Mouse (Mus musculus) testis, adult 2 months (tissue): ENCODE measurements around the gene Zfp105. TPM values are rescaled to one million over a fixed set of nuclear protein-coding genes. Genes with fewer than 3 reads are reported as not detected.

Experiments
- H3K27ac ChIP-seq: fragments of 200-500 bp; 2 replicates; pipeline ENCODE4 v1.5.1; 2012; ENCODE audit warnings: low read depth, low read length; ENCODE audit not compliant: control insufficient read depth, insufficient read depth
- H3K27me3 ChIP-seq: fragments of 200-500 bp; 2 replicates; pipeline ENCODE4 v1.6.1; 2012; ENCODE audit warnings: mild to moderate bottlenecking, low read length, moderate library complexity; ENCODE audit not compliant: control insufficient read depth, insufficient read depth
- H3K36me3 ChIP-seq: fragments of 200-500 bp; 2 replicates; pipeline ENCODE4 v1.6.1; 2012; ENCODE audit warnings: mild to moderate bottlenecking, low read length; ENCODE audit not compliant: control insufficient read depth, insufficient read depth
- H3K4me1 ChIP-seq: fragments of 200-500 bp; 2 replicates; pipeline ENCODE4 v1.6.1; 2012; ENCODE audit warnings: low read length; ENCODE audit not compliant: control insufficient read depth, insufficient read depth
- H3K4me3 ChIP-seq: fragments of 200-500 bp; 2 replicates; pipeline ENCODE4 v1.5.1; 2012; ENCODE audit warnings: low read depth, mild to moderate bottlenecking, low read length, moderate library complexity, mixed read lengths; ENCODE audit not compliant: control insufficient read depth
- CTCF ChIP-seq: fragments of 200-500 bp; IDR thresholded peaks from 2 replicates; pipeline ENCODE4 v1.5.1; 2012; ENCODE audit warnings: low read depth, mild to moderate bottlenecking, inconsistent platforms, low read length, moderate library complexity; ENCODE audit not compliant: control insufficient read depth, insufficient read depth, insufficient replicate concordance
- POLR2A ChIP-seq: fragments of 200-500 bp; IDR thresholded peaks from 2 replicates; pipeline ENCODE4 v1.6.1; 2012; ENCODE audit warnings: low read depth, mild to moderate bottlenecking, inconsistent platforms, low read length, moderate library complexity; ENCODE audit not compliant: control insufficient read depth
- polyA plus RNA-seq: library from polyadenylated mRNA; depleted of rRNA; stranded (reverse); fragments of >200 nt; gene quantifications from 2 replicates; pipeline ENCODE4 v1.2.3, GENCODE M21; 2012; rRNA removed

The Zfp105 gene
- polyA plus RNA-seq, 1 experiment: 19.9 TPM

GRCm38 (mm10) chr9:122922436-122922835, 436 bp upstream of the Zfp105 start:
- peaks cover 2% of the 10 kb centered on the region; the same call in 1 of the 2 replicates for H3K4me1 ChIP-seq

DNA sequence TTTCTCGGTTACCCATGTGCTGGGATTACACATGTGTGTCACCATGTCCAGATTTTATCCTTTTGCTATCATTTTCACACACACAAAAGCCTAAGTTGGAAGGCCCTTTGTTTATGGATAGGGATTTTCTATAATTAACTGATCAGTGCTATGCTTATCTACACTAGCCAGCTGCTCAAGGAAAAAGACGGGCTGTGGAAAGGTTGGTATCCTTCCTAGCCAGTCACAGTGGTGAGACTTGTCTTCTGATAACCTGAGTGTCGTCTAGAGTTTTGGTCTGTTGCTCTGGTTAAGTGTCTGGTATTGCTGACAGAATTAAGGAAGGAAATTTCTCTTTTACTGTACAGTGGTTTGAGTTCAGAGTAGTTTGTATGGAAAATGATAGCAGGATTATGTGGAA, 6.0 kb downstream of the Zfp105 start:
- TF ChIP-seq POLR2A (no peak), CTCF (no peak)
- H3K36me3 ChIP-seq: peaks cover 2% of the 10 kb centered on the region; the same call in 1 of the 2 replicates
- peaks cover under 1% of the 10 kb centered on the region; the same call in 1 of the 2 replicates for H3K4me1 ChIP-seq
- no peak overlapping the region for H3K4me3 ChIP-seq
- H3K27me3 ChIP-seq: no peaks in the 10 kb centered on the region
- no peak overlapping the region for H3K27ac ChIP-seq

More at GRCm38 (mm10) chr9:122922436-122922835, 436 bp upstream of the Zfp105 start:
- H3K36me3 ChIP-seq: peaks cover under 1% of the 10 kb centered on the region; the same call in 1 of the 2 replicates
- H3K4me3 ChIP-seq: no peak overlapping the region; the same call in none of the 2 replicates
- no peaks in the 10 kb centered on the region for H3K27me3 ChIP-seq
- TF ChIP-seq POLR2A (no peak), CTCF (no peak)
- no peak overlapping the region for H3K27ac ChIP-seq

GRCm38 (mm10) chr9:122950643-122951475, 28.0 kb downstream of the Zfp105 start, which contains the start of the genes 1110059G10Rik and Kif15:
TSS of gene 1110059G10Rik (minus strand) at chr9:122951000.
TSS of gene Kif15 (plus strand) at chr9:122951046.
- H3K4me1 ChIP-seq: no peaks in the 10 kb centered on the region
- peak; percentile 73 for TF ChIP-seq POLR2A
- no peak for TF ChIP-seq CTCF
- no peaks in the 10 kb centered on the region for H3K27me3 ChIP-seq
- peak within 1 kb of the TSS; percentile 93 for H3K4me3 ChIP-seq
- no peaks in the 10 kb centered on the region; the same call in 1 of the 2 replicates for H3K36me3 ChIP-seq
- H3K27ac ChIP-seq: peak within 1 kb of the TSS; percentile 88

Other genes starting within 250 kb of the Zfp105 start
- 3.1 and 4.7 TPM in 2 replicates for gene Topaz1, start 175.7 kb upstream of the Zfp105 start, polyA plus RNA-seq
- gene Tcaim, start 117.5 kb upstream of the Zfp105 start, polyA plus RNA-seq: 5.2 and 5.5 TPM in 2 replicates
- gene Gm35549, start 79.0 kb upstream of the Zfp105 start, polyA plus RNA-seq: 27.7 and 28.0 TPM in 2 replicates
- gene Zfp445, start 57.1 kb upstream of the Zfp105 start, polyA plus RNA-seq: 34.2 and 39.0 TPM in 2 replicates
- gene Zkscan7, start 37.4 kb upstream of the Zfp105 start, polyA plus RNA-seq: 10.2 and 11.3 TPM in 2 replicates
- 1.4 and 1.9 TPM in 2 replicates for gene 1110059G10Rik, start 27.9 kb downstream of the Zfp105 start, polyA plus RNA-seq
- gene Kif15, start 28.0 kb downstream of the Zfp105 start, polyA plus RNA-seq: 12.9 and 13.7 TPM in 2 replicates
- 7.3 and 8.0 TPM in 2 replicates for gene Tmem42, start 98.3 kb downstream of the Zfp105 start, polyA plus RNA-seq
- gene Tgm4, start 111.7 kb downstream of the Zfp105 start, polyA plus RNA-seq: 0.16 and 0.28 TPM in 2 replicates
- gene Zdhhc3, start 190.1 kb downstream of the Zfp105 start, polyA plus RNA-seq: 20.6 and 24.7 TPM in 2 replicates
- 15.3 and 20.3 TPM in 2 replicates for gene Exosc7, start 190.1 kb downstream of the Zfp105 start, polyA plus RNA-seq
- gene Clec3b, start 227.9 kb downstream of the Zfp105 start, polyA plus RNA-seq: 7.8 and 14.0 TPM in 2 replicates